Mouse (Mus musculus) C2C12 (cell line): ENCODE measurements around the gene Ciz1. TPM values are rescaled to one million over a fixed set of nuclear protein-coding genes. Genes with fewer than 3 reads are reported as not detected.

Experiments used
- H3K27me3 ChIP-seq: one replicate; pipeline ENCODE4 v1.6.1; 2011; ENCODE audit not compliant: control insufficient read depth, insufficient read depth, insufficient read length
- H3K36me3 ChIP-seq: one replicate; pipeline ENCODE4 v1.6.1; 2011; ENCODE audit not compliant: control insufficient read depth, insufficient read depth
- H3K4me3 ChIP-seq: one replicate; pipeline ENCODE4 v1.5.1; 2011; ENCODE audit warnings: mild to moderate bottlenecking, control low read depth; ENCODE audit not compliant: poor library complexity, insufficient read depth, severe bottlenecking
- H3K79me2 ChIP-seq: one replicate; pipeline ENCODE4 v1.6.1; 2011; ENCODE audit not compliant: control insufficient read depth, insufficient read depth
- H3K79me3 ChIP-seq: one replicate; pipeline ENCODE4 v1.6.1; 2011; ENCODE audit warnings: low read depth, control low read depth
- H3ac ChIP-seq: one replicate; pipeline ENCODE3; 2011; ENCODE audit warnings: low read depth; ENCODE audit not compliant: control insufficient read depth, insufficient read length
- CEBPB ChIP-seq: IDR thresholded peaks from one replicate; pipeline ENCODE4 v1.6.1; 2011; ENCODE audit warnings: low read depth, mild to moderate bottlenecking, control low read depth, moderate library complexity
- CTCF ChIP-seq: IDR thresholded peaks from one replicate; pipeline ENCODE4 v1.5.1; 2011; ENCODE audit not compliant: control insufficient read depth, insufficient read depth, insufficient read length
- FOSL1 ChIP-seq: IDR thresholded peaks from one replicate; pipeline ENCODE4 v1.8.0; 2011; ENCODE audit warnings: mild to moderate bottlenecking, low read length; ENCODE audit not compliant: poor library complexity, insufficient read depth, severe bottlenecking
- MAX ChIP-seq: IDR thresholded peaks from one replicate; pipeline ENCODE4 v1.6.1; 2011; ENCODE audit warnings: mild to moderate bottlenecking, control low read depth
- MYOD1 ChIP-seq: IDR thresholded peaks from one replicate; pipeline ENCODE4 v1.6.1; 2011; ENCODE audit warnings: low read depth; ENCODE audit not compliant: control insufficient read depth, insufficient read length
- MYOG ChIP-seq: IDR thresholded peaks from one replicate; pipeline ENCODE4 v1.6.1; 2011; ENCODE audit not compliant: control insufficient read depth, insufficient read length; ENCODE audit errors: extremely low read depth
- USF1 ChIP-seq: IDR thresholded peaks from one replicate; pipeline ENCODE4 v1.6.1; 2011; ENCODE audit warnings: low read depth, mild to moderate bottlenecking, control low read depth, moderate library complexity
- polyA plus RNA-seq: library from polyadenylated mRNA; unstranded; fragments of >200 nt; fragmentation: generic; extraction: Trizol; gene quantifications from one replicate; pipeline ENCODE4 v1.2.1, GENCODE M21; 2012; ENCODE audit warnings: missing spikeins

Ciz1 gene
- polyA plus RNA-seq, 1 experiment: 43.5 TPM

GRCm38 (mm10) chr2:32418430-32419151, 66.5 kb downstream of the Ciz1 start:
- no peak overlapping the region for H3ac ChIP-seq
- H3K79me3 ChIP-seq: peaks cover 17% of the 10 kb centered on the region
- no peak overlapping the region for H3K4me3 ChIP-seq
- H3K79me2 ChIP-seq: peaks cover 29% of the 10 kb centered on the region
- H3K36me3 ChIP-seq: peaks cover 51% of the 10 kb centered on the region
- TF ChIP-seq MAX: no peak
- TF ChIP-seq MYOG: no peak
- TF ChIP-seq FOSL1: no peak
- TF ChIP-seq CTCF: no peak
- TF ChIP-seq CEBPB: no peak
- no peaks in the 10 kb centered on the region for H3K27me3 ChIP-seq

- Histone ChIP-seq H3K79me2 (peaks cover 31% of the 10 kb centered on the region), H3K36me3 (peaks cover 51% of the 10 kb centered on the region), H3K79me3 (peaks cover 17% of the 10 kb centered on the region), H3K4me3 (no peak overlapping the region), H3K27me3 (no peaks in the 10 kb centered on the region), H3ac (no peak overlapping the region)
- TF ChIP-seq USF1: no peak
- no peak for TF ChIP-seq FOSL1
- TF ChIP-seq MAX: no peak
Observed at GRCm38 (mm10) chr2:32419359-32419758, 67.2 kb downstream of the Ciz1 start.

- peaks cover 51% of the 10 kb centered on the region for H3K36me3 ChIP-seq
- H3K79me3 ChIP-seq: peaks cover 17% of the 10 kb centered on the region
- peaks cover 38% of the 10 kb centered on the region for H3K79me2 ChIP-seq
- H3K4me3 ChIP-seq: no peak overlapping the region
- H3ac ChIP-seq: no peak overlapping the region
- H3K27me3 ChIP-seq: no peaks in the 10 kb centered on the region
- no peak for TF ChIP-seq FOSL1
- no peak for TF ChIP-seq CTCF
- TF ChIP-seq USF1: no peak
- TF ChIP-seq MYOD1: no peak
- TF ChIP-seq CEBPB: no peak
- TF ChIP-seq MYOG: no peak
- no peak for TF ChIP-seq MAX
Observed at GRCm38 (mm10) chr2:32420066-32420608, 68.0 kb downstream of the Ciz1 start.

DNA sequence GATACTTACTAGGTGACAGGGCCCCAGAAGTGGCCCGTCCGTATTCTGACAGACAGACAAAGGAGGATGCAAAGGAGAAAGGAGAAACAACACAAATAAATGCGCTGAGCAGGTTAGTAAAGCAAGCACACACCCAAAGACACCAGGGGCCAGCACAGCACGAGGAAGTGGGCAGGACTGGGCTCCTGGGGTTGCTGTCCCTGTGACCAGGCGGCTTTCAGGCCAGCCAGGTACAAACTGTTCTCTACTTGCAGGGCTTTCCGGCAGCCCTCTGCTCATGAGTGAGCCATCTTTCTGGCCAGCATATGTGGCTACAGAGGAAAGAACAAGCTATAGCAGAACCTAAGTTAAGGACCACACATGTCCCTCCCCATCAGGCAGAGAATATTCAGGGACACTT, 68.5 kb downstream of the Ciz1 start:
- TF ChIP-seq CEBPB (no peak), CTCF (no peak), USF1 (no peak), FOSL1 (no peak), MYOG (no peak)
- peaks cover 17% of the 10 kb centered on the region for H3K79me3 ChIP-seq
- H3K36me3 ChIP-seq: peaks cover 51% of the 10 kb centered on the region
- peaks cover 43% of the 10 kb centered on the region for H3K79me2 ChIP-seq
- H3K27me3 ChIP-seq: no peaks in the 10 kb centered on the region
- no peak overlapping the region for H3ac ChIP-seq
- H3K4me3 ChIP-seq: no peak overlapping the region

DNA sequence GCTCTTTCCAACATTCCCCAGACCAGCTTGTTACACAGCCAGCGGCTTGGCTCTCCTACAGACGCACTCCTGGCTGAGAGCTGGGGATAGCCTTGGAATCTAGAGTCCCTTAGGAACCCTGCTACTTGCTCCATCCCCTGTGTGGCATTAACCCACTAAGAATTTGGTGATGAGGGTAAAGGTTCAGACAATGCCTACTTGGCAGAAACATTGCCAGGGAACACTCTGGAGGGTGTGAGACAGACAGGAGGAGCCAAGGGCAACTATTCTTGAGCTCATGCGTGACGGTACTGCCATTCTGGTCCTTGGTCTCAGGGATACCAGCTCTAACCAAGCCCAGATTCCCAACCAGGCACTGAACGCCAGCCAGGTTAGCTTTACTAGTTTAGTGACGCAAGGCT, 69.7 kb downstream of the Ciz1 start:
- H3K79me3 ChIP-seq: peaks cover 27% of the 10 kb centered on the region
- no peak overlapping the region for H3K4me3 ChIP-seq
- H3K79me2 ChIP-seq: peaks cover 55% of the 10 kb centered on the region
- peaks cover 39% of the 10 kb centered on the region for H3K36me3 ChIP-seq
- H3ac ChIP-seq: no peak overlapping the region
- H3K27me3 ChIP-seq: no peaks in the 10 kb centered on the region
- no peak for TF ChIP-seq USF1
- TF ChIP-seq MAX: no peak
- TF ChIP-seq CTCF: no peak
- TF ChIP-seq MYOD1: no peak
- TF ChIP-seq CEBPB: no peak
- TF ChIP-seq FOSL1: no peak
- TF ChIP-seq MYOG: no peak

DNA sequence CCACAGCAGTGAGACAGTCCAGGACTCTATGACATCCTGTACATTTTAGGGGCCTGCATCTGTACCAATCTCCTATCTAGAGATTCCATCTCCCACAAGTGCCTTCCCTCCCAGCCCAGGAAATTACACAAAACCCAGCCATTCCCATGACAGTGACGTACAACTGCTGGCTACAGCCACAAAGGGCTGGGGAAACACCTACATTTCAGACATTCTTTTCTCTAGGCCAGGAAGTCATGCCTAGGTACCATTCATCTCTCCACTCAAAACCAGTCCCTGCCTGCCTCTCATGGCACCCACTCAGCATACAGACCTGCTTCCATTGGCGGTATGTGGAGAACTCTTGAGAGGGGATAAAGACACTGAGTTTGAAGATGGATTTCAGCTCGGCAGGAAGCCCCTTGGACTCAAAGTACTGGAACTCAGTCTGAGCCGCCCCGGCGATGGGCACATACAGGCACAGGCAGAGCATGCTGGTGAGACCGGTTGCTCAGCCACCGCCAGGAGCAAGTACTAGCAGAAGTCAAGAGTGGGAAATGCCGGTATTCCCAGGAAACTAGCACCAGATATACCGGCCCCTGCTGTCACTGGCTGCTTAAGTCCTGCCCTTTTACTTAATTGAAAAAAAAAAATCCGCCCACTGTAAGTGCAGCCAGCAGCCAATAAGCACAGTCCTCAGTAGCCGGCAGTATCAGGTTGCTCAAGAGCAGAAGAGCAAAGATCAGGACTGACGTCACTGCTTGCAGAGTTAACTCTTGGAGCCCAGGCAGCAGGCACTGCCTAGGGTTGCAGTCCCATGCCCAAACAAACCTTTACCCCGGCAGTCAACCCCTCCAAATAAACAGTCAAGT, 71.6 kb downstream of the Ciz1 start:
- H3K79me2 ChIP-seq: peaks cover 71% of the 10 kb centered on the region
- peak overlapping the region; percentile 2 for H3ac ChIP-seq
- H3K4me3 ChIP-seq: peak overlapping the region; percentile 7
- peaks cover 21% of the 10 kb centered on the region for H3K36me3 ChIP-seq
- no peak for TF ChIP-seq CTCF
- no peak for TF ChIP-seq MAX
- peak; percentile 80 for TF ChIP-seq CEBPB
- TF ChIP-seq MYOD1: no peak
- TF ChIP-seq FOSL1: no peak
- no peak for TF ChIP-seq MYOG
- TF ChIP-seq USF1: no peak
- H3K79me3 ChIP-seq: peaks cover 36% of the 10 kb centered on the region
- H3K27me3 ChIP-seq: no peaks in the 10 kb centered on the region
